Mouse (Mus musculus): ENCODE data around the gene Aptx.

Gene Aptx

DNA sequence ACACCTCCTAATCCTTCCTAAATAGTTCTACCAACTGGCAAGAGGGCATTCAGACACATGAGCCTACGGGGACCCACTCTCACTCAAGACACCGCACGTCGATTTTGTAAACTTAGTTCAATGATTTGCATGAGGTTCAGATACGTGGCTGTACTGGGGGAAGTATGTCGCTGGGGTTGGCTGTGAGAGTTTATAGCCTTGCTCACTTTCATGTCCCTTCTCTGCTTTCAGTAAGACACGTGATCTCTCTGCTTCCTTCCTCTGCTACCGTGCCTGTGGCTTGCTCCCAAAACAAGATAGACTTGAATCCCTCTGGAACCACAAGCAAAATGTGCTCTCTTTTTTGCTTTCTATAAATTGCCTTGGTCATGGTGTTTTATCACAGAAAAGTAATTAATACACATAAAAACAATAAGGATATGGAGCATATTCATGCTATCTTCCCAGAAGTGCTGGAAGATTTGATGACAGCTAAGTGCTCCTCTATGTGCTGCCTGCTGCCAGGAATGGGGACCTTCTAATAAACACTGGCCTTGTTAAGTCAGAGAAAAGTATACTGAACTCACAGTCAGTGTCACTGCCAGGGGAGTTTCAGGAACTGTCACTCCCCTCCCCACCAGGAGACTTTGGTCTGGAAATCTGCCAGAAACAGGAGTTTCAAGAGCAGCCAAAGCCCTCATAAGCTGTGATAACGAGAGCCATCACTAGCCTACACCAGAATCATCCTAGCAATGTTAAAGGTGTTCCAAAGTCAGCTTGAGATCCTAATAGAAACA, 36.6 kb downstream of the Aptx start:
- no peak for DNase-seq (ENCODE audit: low read depth, low spot score)

DNA sequence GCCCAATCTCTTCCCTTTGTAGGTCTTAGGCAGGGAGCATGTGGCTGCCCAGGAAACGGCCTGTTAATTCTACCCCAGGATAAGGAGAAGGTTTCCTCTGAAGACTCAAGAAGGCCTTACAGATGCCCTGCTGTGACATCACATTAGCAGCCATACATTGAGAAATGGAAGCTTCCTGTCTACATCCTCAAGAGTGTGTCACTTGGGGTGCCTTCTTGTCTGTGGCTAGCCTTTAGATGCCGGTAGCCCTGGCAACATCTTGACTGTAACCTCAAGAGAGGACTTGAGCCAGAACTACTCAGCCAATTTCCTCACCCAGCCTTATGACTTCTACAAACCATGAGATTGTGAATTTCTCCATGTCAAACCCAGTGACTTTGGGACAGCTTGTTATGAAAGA, 51.9 kb downstream of the Aptx start:
- DNase-seq (ENCODE audit: low read depth, low spot score), result no peak

DNA sequence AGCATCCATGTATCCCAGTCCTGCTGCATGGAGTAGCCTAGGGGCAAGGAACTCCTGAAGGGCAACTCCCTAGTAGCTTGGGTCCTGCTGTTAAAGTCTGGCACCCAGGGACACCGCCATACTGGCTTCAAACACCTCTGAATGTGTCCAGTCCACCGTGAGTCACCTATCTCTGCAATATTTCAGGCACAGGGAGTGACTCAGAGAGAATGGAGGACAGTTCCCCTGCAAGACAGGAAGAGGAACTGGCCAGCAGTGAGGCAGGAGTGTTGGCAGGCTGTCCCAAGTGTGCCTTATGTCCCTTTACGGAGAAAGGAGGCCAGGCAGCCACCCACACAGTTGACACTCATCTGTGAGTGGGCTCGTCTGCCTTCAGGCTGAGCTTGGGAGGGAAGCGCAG, 53.9 kb downstream of the Aptx start:
- no peak for DNase-seq (ENCODE audit: low read depth, low spot score)

DNA sequence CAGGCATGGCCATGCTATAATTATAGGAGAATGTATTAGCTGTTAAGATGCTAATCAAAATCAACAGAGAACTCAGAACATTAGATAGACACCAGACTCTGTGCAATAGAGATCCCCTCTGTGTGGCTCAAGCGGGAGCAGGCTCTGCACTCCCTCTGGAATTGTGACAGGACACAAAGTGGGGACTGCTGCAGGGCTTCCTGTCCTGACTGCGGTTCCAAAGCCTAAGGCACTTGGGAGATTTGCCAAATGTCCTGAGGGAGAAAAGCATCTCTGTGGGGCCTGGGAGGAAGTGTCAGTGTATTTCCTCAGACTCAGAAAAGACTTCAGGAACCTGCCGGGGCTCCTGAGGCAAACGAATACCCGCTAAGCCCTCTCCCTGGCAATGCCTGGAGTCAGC, 59.4 kb downstream of the Aptx start:
- DNase-seq (ENCODE audit: low read depth, low spot score), result no peak

DNA sequence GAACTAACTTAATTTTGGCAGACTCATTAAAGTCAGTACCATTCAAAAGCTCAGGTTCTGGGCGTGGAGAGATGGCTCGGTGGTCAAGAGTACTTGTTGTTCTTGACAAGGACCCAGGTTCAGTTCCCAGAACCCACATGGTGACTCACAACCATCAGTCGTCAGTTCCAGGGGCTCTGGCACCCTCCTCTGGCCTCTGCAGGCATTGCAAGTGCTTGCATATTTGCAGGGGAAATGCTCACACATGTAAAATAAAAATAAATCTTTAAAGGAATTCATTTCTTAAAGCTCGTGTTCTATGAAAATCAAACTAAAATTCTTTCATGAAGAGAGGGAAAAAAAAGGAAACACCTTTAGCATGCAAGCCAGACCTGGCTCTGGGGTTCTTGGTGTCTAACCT, 62.0 kb downstream of the Aptx start:
- no peak for DNase-seq (ENCODE audit: low read depth, low spot score)

Data from brain, embryonic 18.5 days (tissue).